25 mouse cellular contexts compared by ENCODE assay signal in genomic region chr5:25077873-25078651, GRCm38 (mm10). TPM values are rescaled to one million over a fixed set of nuclear protein-coding genes. Genes with fewer than 3 reads are reported as not detected.
DNase-seq lines count a peak whose midpoint lies in the region; ATAC-seq and TF ChIP-seq lines count a peak whose summit lies in the region.
"Had no signal": no experiment of that assay in that cellular context is flagged by ENCODE, and none has a peak within 500 bp of the region (broad histone marks: within the 10 kb centered on the region; RNA-seq: fewer than 3 reads in every experiment).

No protein-coding gene starts in this region.

- 44% methylated on average over 8 of the region's 8 CpGs for WGBS in hindbrain, postnatal 0 days
- 60% methylated on average over 8 of the region's 8 CpGs for WGBS in hindbrain, embryonic 14.5 days
- WGBS in lung, postnatal 0 days: 60% methylated on average over 8 of the region's 8 CpGs
- WGBS in neural tube, embryonic 12.5 days: 38% methylated on average over 8 of the region's 8 CpGs

- no peak for TF ChIP-seq CTCF in hindbrain, postnatal 0 days (IDR thresholded peaks at IDR 0.05; ENCODE audit: low read depth)
- TF ChIP-seq CTCF in lung, postnatal 0 days (IDR thresholded peaks at IDR 0.05): no peak; the same call in 1 of the 2 replicates

- peak; percentile 65 for DNase-seq in hindbrain, postnatal 0 days (ENCODE audit: low spot score)
- no peak for DNase-seq in hindbrain, embryonic 14.5 days (ENCODE audit: low spot score)
- DNase-seq in lung, postnatal 0 days (ENCODE audit: low spot score): no peak
- DNase-seq in lung, postnatal 25 days (ENCODE audit: low spot score): no peak
- peak; percentile 91 for DNase-seq in adipocyte (ENCODE audit: low spot score)
- DNase-seq in urinary bladder, postnatal 25 days (ENCODE audit: low spot score): no peak
- DNase-seq in layer of hippocampus, postnatal 36 days: no peak
- DNase-seq: adrenal gland, postnatal 10 days; cerebellum, adult 18-20 months; cerebellum, postnatal 14 days; gastrocnemius, adult 2 months; kidney, adult 8-10 months; lung, embryonic 14.5 days; lung, postnatal 4 days; right cerebral cortex, postnatal 14 days; spleen, adult 18-20 months had no signal

- H3K36me3 ChIP-seq in hindbrain, postnatal 0 days (ENCODE audit: insufficient read depth, low read length): no peaks in the 10 kb centered on the region
- H3K36me3 ChIP-seq in hindbrain, embryonic 14.5 days (replicated peaks; ENCODE audit: control insufficient read depth, insufficient read depth): no peaks in the 10 kb centered on the region
- no peaks in the 10 kb centered on the region for H3K36me3 ChIP-seq in lung, postnatal 0 days (ENCODE audit: insufficient read depth, low read length)
- H3K36me3 ChIP-seq in neural tube, embryonic 12.5 days: no peaks in the 10 kb centered on the region
- H3K36me3 ChIP-seq: embryonic facial prominence, embryonic 13.5 days; hindbrain, embryonic 12.5 days; intestine, embryonic 15.5 days; limb, embryonic 13.5 days had no signal

- TF ChIP-seq EP300 in lung, postnatal 0 days (IDR thresholded peaks at IDR 0.05): no peak

- no peaks in the 10 kb centered on the region for H3K4me1 ChIP-seq in hindbrain, postnatal 0 days (ENCODE audit: insufficient read depth, low read length)
- H3K4me1 ChIP-seq in hindbrain, embryonic 14.5 days (replicated peaks; ENCODE audit: control insufficient read depth, insufficient read depth, low read length): peaks cover 11% of the 10 kb centered on the region; the same call in 1 of the 2 replicates
- no peaks in the 10 kb centered on the region; the same call in none of the 2 replicates for H3K4me1 ChIP-seq in lung, postnatal 0 days (ENCODE audit: insufficient read depth, low read depth, low read length)
- H3K4me1 ChIP-seq in neural tube, embryonic 12.5 days: peaks cover 16% of the 10 kb centered on the region
- H3K4me1 ChIP-seq: forebrain, embryonic 13.5 days; intestine, embryonic 15.5 days had no signal

- no peak overlapping the region for H3K4me3 ChIP-seq in hindbrain, postnatal 0 days (ENCODE audit: low read length)
- H3K4me3 ChIP-seq in hindbrain, embryonic 14.5 days (replicated peaks; ENCODE audit: low read length): no peak overlapping the region
- H3K4me3 ChIP-seq in lung, postnatal 0 days (ENCODE audit: low read depth, low read length): no peak overlapping the region
- H3K4me3 ChIP-seq in neural tube, embryonic 12.5 days: no peak overlapping the region
- H3K4me3 ChIP-seq: embryonic facial prominence, embryonic 13.5 days; erythroblast, embryonic 14.5 days; forebrain, embryonic 13.5 days; gastrocnemius, adult 2 months; hindbrain, embryonic 12.5 days; intestine, embryonic 15.5 days; limb, embryonic 13.5 days had no signal

- no peak overlapping the region for H3K4me2 ChIP-seq in hindbrain, postnatal 0 days (ENCODE audit: low read depth, low read length)
- H3K4me2 ChIP-seq in hindbrain, embryonic 14.5 days (replicated peaks): no peak overlapping the region
- H3K4me2 ChIP-seq in lung, postnatal 0 days (replicated peaks; ENCODE audit: low read depth, low read length): no peak overlapping the region
- H3K4me2 ChIP-seq in neural tube, embryonic 12.5 days (replicated peaks): no peak overlapping the region
- H3K4me2 ChIP-seq: embryonic facial prominence, embryonic 13.5 days; forebrain, embryonic 13.5 days; hindbrain, embryonic 12.5 days; intestine, embryonic 15.5 days; limb, embryonic 13.5 days; lung, embryonic 14.5 days had no signal

- H3K9me3 ChIP-seq in hindbrain, postnatal 0 days (ENCODE audit: low read length): no peaks in the 10 kb centered on the region
- H3K9me3 ChIP-seq in hindbrain, embryonic 14.5 days (ENCODE audit: control insufficient read depth, low read length): no peaks in the 10 kb centered on the region
- H3K9me3 ChIP-seq in lung, postnatal 0 days (ENCODE audit: low read length): no peaks in the 10 kb centered on the region
- H3K9me3 ChIP-seq in neural tube, embryonic 12.5 days: no peaks in the 10 kb centered on the region
- H3K9me3 ChIP-seq: embryonic facial prominence, embryonic 13.5 days; forebrain, embryonic 13.5 days; hindbrain, embryonic 12.5 days; intestine, embryonic 15.5 days; limb, embryonic 13.5 days had no signal

- no peaks in the 10 kb centered on the region for H3K27me3 ChIP-seq in hindbrain, postnatal 0 days (ENCODE audit: insufficient read depth, low read length)
- H3K27me3 ChIP-seq in hindbrain, embryonic 14.5 days (ENCODE audit: control insufficient read depth, insufficient read depth, low read length): no peaks in the 10 kb centered on the region
- no peaks in the 10 kb centered on the region for H3K27me3 ChIP-seq in lung, postnatal 0 days (replicated peaks; ENCODE audit: insufficient read depth, low read length)
- no peaks in the 10 kb centered on the region for H3K27me3 ChIP-seq in neural tube, embryonic 12.5 days (replicated peaks)
- H3K27me3 ChIP-seq: embryonic facial prominence, embryonic 13.5 days; forebrain, embryonic 13.5 days; hindbrain, embryonic 12.5 days; intestine, embryonic 15.5 days; limb, embryonic 13.5 days had no signal

- peak; percentile 75 for ATAC-seq in hindbrain, postnatal 0 days
- no peak for ATAC-seq in hindbrain, embryonic 14.5 days (ENCODE audit: low FRiP score)
- peak; percentile 65 for ATAC-seq in lung, postnatal 0 days
- ATAC-seq in neural tube, embryonic 12.5 days (ENCODE audit: low FRiP score, low read depth): peak; percentile 81
- ATAC-seq: activated CD4-positive, CD25-positive, alpha-beta regulatory T cell, adult 4 months; forebrain, embryonic 13.5 days; intestine, embryonic 15.5 days had no signal

- H3K9ac ChIP-seq in hindbrain, postnatal 0 days (replicated peaks; ENCODE audit: low read length): no peak overlapping the region
- H3K9ac ChIP-seq in hindbrain, embryonic 14.5 days: no peak overlapping the region
- H3K9ac ChIP-seq in lung, postnatal 0 days (replicated peaks; ENCODE audit: low read depth): no peak overlapping the region
- no peak overlapping the region for H3K9ac ChIP-seq in neural tube, embryonic 12.5 days
- H3K9ac ChIP-seq: embryonic facial prominence, embryonic 13.5 days; forebrain, embryonic 13.5 days; hindbrain, embryonic 12.5 days; intestine, embryonic 15.5 days; limb, embryonic 13.5 days; liver, embryonic 14.5 days; lung, embryonic 14.5 days had no signal

- H3K27ac ChIP-seq in hindbrain, postnatal 0 days: no peak overlapping the region
- no peak overlapping the region for H3K27ac ChIP-seq in hindbrain, embryonic 14.5 days
- H3K27ac ChIP-seq in lung, postnatal 0 days (ENCODE audit: low read length): no peak overlapping the region
- H3K27ac ChIP-seq in neural tube, embryonic 12.5 days: no peak overlapping the region
- H3K27ac ChIP-seq: embryonic facial prominence, embryonic 13.5 days; forebrain, embryonic 13.5 days; gastrocnemius, adult 2 months; hindbrain, embryonic 12.5 days; intestine, embryonic 15.5 days; limb, embryonic 13.5 days; liver, embryonic 14.5 days had no signal

RNA-seq across cellular contexts. Expression of gene Prkag2, which starts 22.4 kb away (rescaled TPM):
- 31.4 and 38.3 TPM in 2 replicates for total RNA-seq in hindbrain, postnatal 0 days (2014; rRNA removed)
- 85.5 and 86.4 TPM in 2 replicates for polyA plus RNA-seq in hindbrain, postnatal 0 days (2015; fragmentation: Nextera tagmentation; extraction: Ambion mirVana)
- polyA plus RNA-seq in hindbrain, embryonic 14.5 days (2014; fragmentation: Nextera tagmentation; extraction: Ambion mirVana): 105 and 106 TPM in 2 replicates
- polyA plus RNA-seq in lung, postnatal 0 days (2015; fragmentation: Nextera tagmentation; extraction: Ambion mirVana): 16.2 and 17.0 TPM in 2 replicates
- polyA plus RNA-seq in neural tube, embryonic 12.5 days (2016; fragmentation: Nextera tagmentation; extraction: Ambion mirVana): 62.9 and 65.2 TPM in 2 replicates
- 100 to 1,000 TPM; 180 to 182 TPM for total RNA-seq in layer of hippocampus, postnatal 36 days (2021)

Comparison
In these comparisons a context has a peak if more than half of its experiments do, and no peak if none do; other contexts are left out.
1. DNase-seq: peak in hindbrain, postnatal 0 days (single experiment) and adipocyte (single experiment); none in hindbrain, embryonic 14.5 days (single experiment), lung, postnatal 0 days (single experiment), lung, postnatal 25 days (single experiment), urinary bladder, postnatal 25 days (single experiment) and layer of hippocampus, postnatal 36 days (0 of 2).